Mouse (Mus musculus): ENCODE data around the gene Cd276.

- TF ChIP-seq EP300 (IDR thresholded peaks at IDR 0.05) (no peak), CTCF (IDR thresholded peaks at IDR 0.05) (no peak)
Measured at GRCm38 (mm10) chr9:58584323-58584722, 29.1 kb upstream of the Cd276 start.

Data from lung, postnatal 0 days (tissue).